Mouse (Mus musculus) mouse trophoblast stem cell (cell line): ENCODE data around the gene Dvl3.

ENCODE experiments used
- in situ Hi-C, 2 experiments: fragments of 300-500 bp; cut with MseI, MboI; formaldehyde crosslinking; loops; 2 replicates in 1 of 2; 3 replicates in 1 of 2; pipeline ENCODE4 v1.15.1; 2025

Gene Dvl3

DNA sequence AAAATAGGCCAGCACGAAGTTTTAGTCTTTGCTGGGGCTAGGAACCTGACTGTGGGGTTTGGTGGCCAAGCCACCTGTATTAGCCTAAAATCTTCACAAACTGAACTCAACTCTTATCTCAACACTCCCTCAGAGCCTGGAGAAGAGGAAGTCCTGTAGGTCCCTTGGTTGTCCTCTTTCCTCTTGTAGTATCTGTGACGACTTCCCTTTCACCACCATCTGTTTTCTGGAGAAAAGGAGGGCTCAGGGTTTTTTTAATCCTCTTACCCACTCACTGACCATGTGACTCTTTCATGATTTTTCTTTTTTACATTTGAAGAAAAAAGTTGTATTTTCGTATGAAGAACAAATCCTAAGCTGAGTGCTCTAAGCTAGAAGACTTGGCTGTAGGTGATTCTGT lies 22.9 kb downstream of the Dvl3 start:
- in situ Hi-C loops: no loop called here

- in situ Hi-C loops: no loop called here
Measured at GRCm38 (mm10) chr16:20540438-20540837, 23.7 kb downstream of the Dvl3 start.

DNA sequence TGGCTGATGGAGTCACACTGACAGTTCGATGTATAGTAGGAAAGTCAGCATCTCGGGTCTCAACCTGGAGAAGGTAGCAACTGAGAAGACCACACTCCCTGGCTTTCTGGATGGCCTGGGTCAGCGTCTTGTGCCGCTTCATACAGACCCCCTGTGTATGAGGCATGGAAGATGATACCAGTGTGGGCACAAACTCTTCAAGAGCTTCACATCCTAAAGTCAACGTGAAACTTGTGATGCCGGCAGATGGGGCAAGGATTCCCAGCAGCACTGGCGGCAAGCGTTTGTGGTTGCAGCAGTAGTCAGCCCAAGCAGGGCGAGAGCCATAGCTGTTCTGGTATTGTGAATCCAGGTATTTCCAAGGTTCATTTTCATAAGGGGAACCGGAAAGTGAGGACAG lies 28.9 kb downstream of the Dvl3 start:
- in situ Hi-C loops: no loop called here

DNA sequence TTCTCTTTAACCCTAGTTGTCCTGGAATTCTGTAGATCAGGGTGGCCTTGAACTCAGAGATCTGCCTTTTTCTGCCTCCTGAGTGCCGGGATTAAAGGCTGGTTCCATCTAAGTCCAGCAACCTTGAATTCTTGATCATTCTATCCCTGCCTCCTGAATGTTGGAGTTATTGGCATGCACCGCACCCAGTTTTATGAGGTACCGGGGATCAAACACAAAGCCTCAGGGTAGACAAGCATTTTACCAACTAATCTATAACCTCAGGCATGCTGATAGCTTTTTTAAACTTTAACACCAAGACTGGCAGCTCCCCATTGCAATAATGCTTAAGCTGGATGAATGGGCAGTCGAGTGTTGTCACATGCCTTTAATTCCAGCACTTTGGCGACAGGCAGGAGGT lies 30.6 kb downstream of the Dvl3 start:
- in situ Hi-C loops: no loop called here

DNA sequence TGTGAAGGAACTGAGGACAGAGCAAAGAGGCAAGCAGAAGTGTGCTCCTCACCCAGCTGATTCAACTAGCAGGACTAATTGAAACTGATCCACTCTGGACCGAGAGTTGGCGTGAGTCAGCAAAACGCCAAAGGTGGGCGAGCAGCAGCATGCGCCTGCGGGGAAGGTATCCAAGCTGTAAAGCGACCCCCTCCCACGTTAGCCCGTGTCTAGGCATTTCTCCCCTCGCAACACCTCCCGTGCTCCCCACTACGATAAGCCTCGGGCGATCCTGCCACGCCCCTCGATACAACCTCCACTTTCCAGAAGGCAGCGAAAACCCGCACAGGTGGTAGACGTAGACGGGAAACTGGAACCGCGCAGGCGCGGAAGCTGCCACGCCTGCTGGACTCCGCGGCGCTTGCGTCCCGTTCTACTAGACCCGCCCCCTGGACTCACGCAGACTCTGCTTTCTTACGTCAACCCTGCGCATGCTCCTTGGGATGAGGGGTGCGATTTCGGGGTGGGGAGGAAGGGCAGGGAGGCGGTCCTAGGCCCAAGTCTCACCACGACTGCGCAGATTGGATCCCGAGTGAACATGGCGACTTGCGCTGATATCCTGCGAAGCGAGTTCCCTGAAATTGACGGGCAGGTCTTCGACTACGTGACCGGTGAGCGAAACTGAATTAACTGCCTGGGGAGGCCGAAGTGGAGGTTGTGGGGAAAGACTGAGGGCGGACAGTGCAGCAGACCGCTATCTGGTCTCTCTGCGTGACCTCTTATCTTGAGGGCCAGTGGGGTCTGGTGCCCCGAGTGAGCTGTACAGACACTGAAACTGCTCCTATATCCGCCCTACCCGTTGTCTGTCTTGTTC lies 31.5 kb downstream of the Dvl3 start, which contains the start of gene Abcf3:
Abcf3 (plus strand) TSS at position 482 of the 853 bp plus-strand sequence.
- in situ Hi-C loops: no loop called here

DNA sequence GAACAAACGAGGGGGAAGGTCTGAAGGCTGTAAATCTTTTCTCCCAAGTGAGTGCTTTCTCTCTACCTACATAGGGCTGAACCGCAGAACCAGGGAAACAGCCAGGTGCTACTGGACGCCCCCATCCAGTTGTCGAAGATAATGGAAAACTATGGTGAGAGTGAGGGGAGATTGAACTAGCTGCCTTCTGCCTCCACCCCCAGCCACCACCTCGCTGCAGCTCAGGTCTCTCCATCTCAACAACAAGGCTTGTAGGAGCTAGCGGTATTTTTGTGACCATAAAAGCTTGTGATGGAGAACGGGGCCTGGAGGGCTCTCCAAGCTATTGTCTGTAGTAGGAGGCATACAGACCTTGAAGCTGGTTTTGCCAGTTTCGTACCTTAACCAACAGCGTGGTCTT lies 32.4 kb downstream of the Dvl3 start:
- in situ Hi-C loops: no loop called here

DNA sequence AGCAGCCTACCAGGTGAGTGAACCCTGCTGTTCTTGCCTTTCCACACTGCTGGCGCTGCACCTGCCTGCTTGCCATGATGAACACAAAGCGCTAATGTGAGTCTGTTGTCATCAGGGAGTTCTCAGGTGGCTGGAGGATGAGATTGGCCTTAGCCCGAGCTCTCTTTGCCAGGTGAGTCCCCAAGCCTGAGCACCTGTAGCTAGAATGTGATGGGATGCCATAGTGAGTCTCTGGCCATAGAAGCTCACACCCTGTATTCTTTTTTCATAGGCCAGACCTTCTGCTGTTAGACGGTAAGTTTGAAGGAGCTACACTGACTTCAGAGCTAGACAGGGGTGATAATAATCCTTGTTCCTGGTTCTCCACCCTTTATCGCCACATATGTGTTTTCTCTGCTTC lies 34.9 kb downstream of the Dvl3 start:
- in situ Hi-C loops: no loop called here

DNA sequence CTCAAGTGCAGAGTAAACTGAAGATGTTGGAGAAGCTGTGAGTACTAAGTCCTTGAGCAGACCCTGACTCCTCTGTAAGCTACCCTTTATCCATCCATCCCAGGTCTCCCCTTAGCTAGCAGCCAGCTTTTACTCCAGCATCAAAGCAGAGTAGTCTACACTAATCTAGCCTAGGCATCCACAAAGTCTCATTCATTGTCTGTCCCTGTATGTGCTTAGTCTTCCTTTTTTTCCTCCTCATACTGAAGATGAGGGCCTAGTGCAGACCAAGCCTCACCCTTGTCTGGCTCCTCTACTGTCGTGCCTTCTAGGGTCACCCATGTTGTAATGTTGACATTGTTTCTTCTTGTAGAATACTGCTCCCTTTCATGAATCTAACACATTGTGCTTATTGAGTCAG lies 35.8 kb downstream of the Dvl3 start:
- in situ Hi-C loops: no loop called here

DNA sequence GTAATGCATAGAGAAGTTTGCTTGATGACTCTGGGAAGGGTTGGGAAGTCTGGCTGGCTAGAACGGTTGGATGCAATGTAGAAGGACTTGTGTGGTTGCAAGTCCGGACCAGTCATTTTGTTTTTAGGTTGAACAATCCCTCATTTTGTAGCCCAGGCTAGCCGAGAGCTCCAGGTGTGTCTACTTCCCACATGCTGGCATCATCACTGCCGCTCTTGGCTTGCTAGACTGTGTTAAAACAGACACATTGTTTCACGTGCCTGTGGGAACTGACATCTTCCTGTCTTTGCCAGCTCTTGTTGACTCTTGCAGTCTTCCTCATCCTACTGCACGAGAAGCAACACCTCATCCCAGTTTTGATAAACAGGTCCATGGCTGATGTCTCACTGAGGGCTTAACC lies 38.2 kb downstream of the Dvl3 start:
- in situ Hi-C loops: no loop called here

DNA sequence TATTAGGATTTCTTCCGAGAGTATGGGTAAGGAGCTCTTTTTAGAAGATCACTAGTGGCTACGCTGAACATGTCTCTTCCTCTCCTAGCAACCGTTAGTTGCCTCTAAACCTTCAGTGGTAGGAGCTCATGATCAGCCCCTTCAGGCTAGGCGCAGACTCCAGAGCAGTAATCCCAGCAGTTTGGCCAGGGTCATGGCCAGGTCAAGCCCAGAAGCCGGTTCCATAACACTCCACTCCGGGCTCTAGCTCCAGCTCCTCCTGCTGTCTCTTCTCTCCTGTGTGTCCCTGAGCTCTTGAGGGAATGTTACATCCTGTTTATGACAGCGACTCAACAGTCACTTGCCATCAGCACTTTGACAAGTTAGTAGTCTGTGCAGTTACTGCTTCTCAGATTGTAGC lies 40.6 kb downstream of the Dvl3 start:
- in situ Hi-C loops: no loop called here

- in situ Hi-C loops: no loop called here
Measured at GRCm38 (mm10) chr16:20565075-20565474, 48.3 kb downstream of the Dvl3 start.
